Mouse (Mus musculus) adrenal gland, adult 8-10 months (tissue): ENCODE measurements around the gene Sema6d. TPM values are rescaled to one million over a fixed set of nuclear protein-coding genes. Genes with fewer than 3 reads are reported as not detected.

Experiments
- DNase-seq: peaks from one replicate; pipeline ENCODE4 v3.0.0; 2022
- total RNA-seq, 4 experiments: library from RNA; stranded (reverse); gene quantifications; 2 replicates each; pipeline ENCODE4 v1.2.4; 2022

Gene Sema6d
- total RNA-seq = 10 to 100 TPM in 2 of 4 experiments, 1 to 10 TPM in 2; 5.1 to 12.7 (median 10.7) TPM

- no peak for DNase-seq
Measured at GRCm38 (mm10) chr2:124089813-124090230, at the start of gene Sema6d. Gene Sema6d (plus strand): TSS chr2:124089969.

GRCm38 (mm10) chr2:124059910-124060309 lies 29.9 kb upstream of the Sema6d start:
- DNase-seq = no peak

- DNase-seq = no peak
Measured at GRCm38 (mm10) chr2:124068380-124068779, 21.4 kb upstream of the Sema6d start.

GRCm38 (mm10) chr2:124070664-124071063 lies 19.1 kb upstream of the Sema6d start:
- no peak for DNase-seq

GRCm38 (mm10) chr2:124071380-124071779 lies 18.4 kb upstream of the Sema6d start:
- DNase-seq = no peak

- no peak for DNase-seq
Measured at GRCm38 (mm10) chr2:124090231-124091141, 717 bp downstream of the Sema6d start.

GRCm38 (mm10) chr2:124099697-124100096 lies 9.9 kb downstream of the Sema6d start:
- DNase-seq = no peak

GRCm38 (mm10) chr2:124100486-124101200 lies 10.9 kb downstream of the Sema6d start:
- DNase-seq = peak; percentile 5

GRCm38 (mm10) chr2:124101201-124101517 lies 11.4 kb downstream of the Sema6d start:
- no peak for DNase-seq

- no peak for DNase-seq
Measured at GRCm38 (mm10) chr2:124101580-124101979, 11.8 kb downstream of the Sema6d start.

- DNase-seq = no peak
Measured at GRCm38 (mm10) chr2:124103277-124103676, 13.5 kb downstream of the Sema6d start.

GRCm38 (mm10) chr2:124118469-124119243 lies 28.9 kb downstream of the Sema6d start:
- no peak for DNase-seq

- DNase-seq = no peak
Measured at GRCm38 (mm10) chr2:124120355-124120754, 30.6 kb downstream of the Sema6d start.

- DNase-seq = no peak
Measured at GRCm38 (mm10) chr2:124121539-124121938, 31.8 kb downstream of the Sema6d start.

GRCm38 (mm10) chr2:124125504-124125903 lies 35.7 kb downstream of the Sema6d start:
- DNase-seq = no peak

- no peak for DNase-seq
Measured at GRCm38 (mm10) chr2:124126853-124127252, 37.1 kb downstream of the Sema6d start.

GRCm38 (mm10) chr2:124130876-124131275 lies 41.1 kb downstream of the Sema6d start:
- no peak for DNase-seq

GRCm38 (mm10) chr2:124141510-124142044 lies 51.8 kb downstream of the Sema6d start:
- no peak for DNase-seq

GRCm38 (mm10) chr2:124145528-124145927 lies 55.8 kb downstream of the Sema6d start:
- DNase-seq = no peak

- no peak for DNase-seq
Measured at GRCm38 (mm10) chr2:124158158-124158557, 68.4 kb downstream of the Sema6d start.

- no peak for DNase-seq
Measured at GRCm38 (mm10) chr2:124162001-124162599, 72.3 kb downstream of the Sema6d start.

GRCm38 (mm10) chr2:124168411-124168810 lies 78.6 kb downstream of the Sema6d start:
- DNase-seq = no peak
